Mouse (Mus musculus) liver, adult (tissue): ENCODE data around the gene Olfr957.

Experiments
- GATA4 ChIP-seq: IDR thresholded peaks from 2 replicates; pipeline ENCODE4 v1.6.1; 2014; ENCODE audit warnings: mild to moderate bottlenecking, low read length; ENCODE audit not compliant: insufficient replicate concordance

Gene Olfr957

DNA sequence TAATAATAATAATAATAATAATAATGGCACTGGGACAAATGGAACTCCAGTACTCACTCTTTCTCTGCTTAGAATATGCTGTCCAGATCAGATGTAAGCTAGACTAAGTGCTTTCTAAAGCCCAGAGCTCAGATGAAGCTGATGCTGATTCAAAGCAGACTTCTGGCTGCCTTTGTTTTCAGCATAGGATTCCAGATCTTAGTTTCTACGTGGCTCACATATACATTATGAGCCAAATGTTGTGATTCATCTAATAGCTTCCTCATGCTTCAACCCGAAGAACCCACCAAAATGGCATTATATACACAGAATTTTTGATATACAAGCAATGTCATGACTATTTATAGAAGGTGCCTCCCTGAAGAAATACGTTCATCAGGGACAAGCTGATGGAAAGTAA is at the start of gene Olfr957:
Gene Olfr957 (minus strand): TSS at position 279 of the 400 bp plus-strand sequence.
- no peak for TF ChIP-seq GATA4

DNA sequence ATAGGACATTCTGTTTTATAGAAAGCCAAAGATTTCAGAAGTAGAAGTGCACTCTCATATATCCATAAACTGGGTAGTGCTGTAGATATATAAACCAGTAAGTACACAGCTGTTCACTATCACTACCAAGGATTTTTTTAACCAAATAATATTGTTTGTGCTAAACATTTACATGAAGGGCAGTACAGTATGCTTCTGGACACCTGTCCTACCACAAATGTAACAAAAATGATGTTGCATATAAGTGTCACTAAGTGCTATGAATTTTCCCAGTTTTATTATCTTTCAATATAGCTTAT is 42.7 kb upstream of the Olfr957 start:
- TF ChIP-seq GATA4, result no peak

GRCm38 (mm10) chr9:39557529-39558348 is 42.1 kb upstream of the Olfr957 start:
- no peak for TF ChIP-seq GATA4

DNA sequence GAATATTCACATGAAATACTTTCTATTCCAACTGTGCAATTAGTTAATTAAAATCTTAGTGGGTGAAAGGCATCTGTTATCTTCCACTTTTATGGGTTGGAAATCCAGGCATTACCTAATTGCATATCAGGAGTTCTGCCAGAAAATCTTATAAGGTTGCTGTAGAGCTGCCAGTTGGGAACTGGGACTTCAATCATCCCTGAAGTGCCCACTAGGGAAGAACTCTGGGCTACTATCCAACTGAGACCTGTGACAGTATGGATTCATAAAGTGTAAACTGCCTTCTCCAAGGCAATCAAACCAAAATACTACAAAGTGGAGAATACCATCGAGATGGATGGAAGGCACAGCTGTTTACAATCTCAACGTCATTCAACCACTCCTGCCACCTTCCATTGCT is 38.3 kb upstream of the Olfr957 start, which contains the start of gene Olfr958:
Gene Olfr958 (minus strand): TSS at position 109 of the 400 bp plus-strand sequence.
- no peak for TF ChIP-seq GATA4

- no peak for TF ChIP-seq GATA4
These were observed 35.2 kb upstream of the Olfr957 start for GRCm38 (mm10) chr9:39550806-39551205.

DNA sequence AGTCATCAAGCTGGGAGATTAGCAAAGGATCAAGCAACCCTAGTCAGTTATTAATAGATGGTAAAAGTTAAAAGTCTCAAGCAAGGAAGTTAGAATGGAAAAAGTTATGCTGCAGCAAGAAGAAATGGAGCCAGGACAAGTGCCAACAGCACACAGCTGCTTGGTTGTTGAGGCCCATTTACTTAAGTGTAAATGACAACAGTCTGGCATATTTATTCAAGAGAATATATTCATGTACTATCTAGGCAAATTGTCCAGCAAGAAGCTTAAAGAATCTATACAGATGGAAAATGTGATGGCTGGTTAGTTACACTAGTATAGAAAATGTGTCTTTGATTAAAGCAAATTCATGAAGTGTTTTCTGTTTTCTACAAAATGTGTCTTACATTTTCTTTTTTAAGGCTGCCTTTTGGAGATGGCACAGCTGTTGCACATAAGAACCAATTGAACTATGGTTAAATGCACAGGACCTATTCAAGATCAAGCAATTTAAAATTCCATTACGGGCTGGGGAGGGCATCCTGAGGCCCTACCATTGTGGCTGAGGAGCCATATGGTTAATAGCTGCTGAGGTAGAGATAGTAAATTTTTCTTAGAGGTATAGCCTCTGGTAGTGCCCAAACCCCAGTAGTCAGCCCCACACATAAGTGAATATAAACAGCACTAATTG is 8.1 kb upstream of the Olfr957 start:
- no peak for TF ChIP-seq GATA4

GRCm38 (mm10) chr9:39518595-39518994 is 3.0 kb upstream of the Olfr957 start:
- no peak for TF ChIP-seq GATA4

DNA sequence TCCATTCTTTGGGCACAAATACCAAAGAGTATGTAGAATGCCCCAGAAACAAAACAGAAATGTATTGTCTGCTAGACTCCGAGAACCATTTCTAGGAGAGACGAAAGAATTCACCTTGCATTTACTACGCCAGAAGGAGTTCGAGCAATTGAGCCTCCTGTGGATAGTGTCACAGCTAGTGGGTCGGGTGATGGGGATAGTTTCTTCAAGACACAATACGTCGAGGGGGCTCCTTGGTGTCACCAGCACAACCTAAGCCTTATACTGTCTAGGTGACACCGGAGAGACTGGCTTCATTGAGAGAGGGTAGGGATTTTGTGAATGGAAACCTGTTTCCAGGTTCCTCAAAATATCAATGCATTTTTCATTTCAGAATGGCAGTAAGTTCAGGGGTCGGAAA is 6.2 kb downstream of the Olfr957 start:
- no peak for TF ChIP-seq GATA4

DNA sequence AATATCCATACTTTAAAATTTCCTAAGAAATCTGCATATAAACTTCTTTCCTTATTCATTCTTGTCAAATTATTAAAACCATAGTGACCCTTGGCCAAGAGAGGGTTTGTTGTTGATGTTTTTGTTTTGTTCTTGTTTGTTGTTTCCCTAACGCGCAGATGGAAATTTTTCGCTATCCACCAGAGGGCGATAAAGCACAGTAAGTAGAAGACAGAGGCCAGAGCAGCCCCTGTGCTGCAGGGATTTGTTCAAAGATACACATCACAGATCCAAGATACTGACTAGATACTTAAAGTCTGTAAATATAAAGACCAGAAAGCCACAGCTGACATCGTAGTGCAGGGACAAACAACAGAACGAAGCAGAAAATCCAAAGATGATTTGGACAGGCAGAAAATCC is 6.6 kb downstream of the Olfr957 start:
- no peak for TF ChIP-seq GATA4

DNA sequence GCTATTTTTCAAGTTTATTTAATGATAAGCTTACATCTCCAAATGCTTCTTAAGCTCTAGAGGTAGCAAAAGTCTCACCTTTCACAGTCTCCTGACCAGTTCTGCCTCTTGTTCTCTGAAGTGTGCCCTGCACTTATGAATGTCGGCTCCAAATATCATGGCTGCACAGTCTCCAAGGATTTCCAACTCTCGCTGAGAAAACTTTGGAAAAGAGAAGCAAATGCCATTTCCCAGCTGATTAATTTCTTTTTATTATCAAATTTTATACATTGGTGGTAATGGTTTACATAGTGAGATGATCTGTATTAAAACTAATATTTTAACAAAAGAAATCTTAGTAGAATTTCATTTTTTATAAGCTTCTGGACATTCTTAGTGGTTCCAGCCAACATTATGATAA is 21.7 kb downstream of the Olfr957 start, which contains the start of gene Olfr44:
Gene Olfr44 (minus strand): TSS at position 101 of the 400 bp plus-strand sequence.
- TF ChIP-seq GATA4, result no peak

- TF ChIP-seq GATA4, result no peak
These were observed 43.8 kb downstream of the Olfr957 start, which contains the start of gene Olfr955 for GRCm38 (mm10) chr9:39471844-39472243. Olfr955 (minus strand) TSS chr9:39471944.
